In genomic region chr19:58388851-58389447, GRCm38 (mm10) we compare ENCODE assay signal across 20 mouse cellular contexts.
DNase-seq lines count a peak whose midpoint lies in the region; ATAC-seq and TF ChIP-seq lines count a peak whose summit lies in the region.
"Had no signal": no experiment of that assay in that cellular context is flagged by ENCODE, and none has a peak within 500 bp of the region (broad histone marks: within the 10 kb centered on the region; RNA-seq: fewer than 3 reads in every experiment).

No protein-coding gene starts in this region.

- peak overlapping the region; percentile 46; the same call in 1 of the 2 replicates for H3K27ac ChIP-seq in forebrain, embryonic 11.5 days (ENCODE audit: low read depth, low read length)
- H3K27ac ChIP-seq in forebrain, postnatal 0 days (ENCODE audit: low read depth, low read length) = no peak overlapping the region
- peak overlapping the region; percentile 29 for H3K27ac ChIP-seq in kidney, embryonic 16.5 days (ENCODE audit: low read length)
- H3K27ac ChIP-seq in kidney, adult 2 months (ENCODE audit: insufficient read depth, low read depth, low read length) = no peak overlapping the region
- peak overlapping the region; percentile 37; the same call in 1 of the 2 replicates for H3K27ac ChIP-seq in bone marrow, adult 2 months (ENCODE audit: control insufficient read depth, insufficient read depth, low read depth, low read length, poor library complexity)
- no peak overlapping the region for H3K27ac ChIP-seq in forebrain, embryonic 14.5 days (ENCODE audit: low read depth, low read length)
- H3K27ac ChIP-seq: embryonic facial prominence, embryonic 13.5 days; intestine, embryonic 15.5 days; limb, embryonic 12.5 days; liver, embryonic 12.5 days had no signal

- H3K9ac ChIP-seq in forebrain, embryonic 11.5 days (ENCODE audit: low read length) = no peak overlapping the region
- H3K9ac ChIP-seq in forebrain, postnatal 0 days = no peak overlapping the region
- H3K9ac ChIP-seq in kidney, embryonic 16.5 days (replicated peaks; ENCODE audit: low read length) = no peak overlapping the region
- no peak overlapping the region for H3K9ac ChIP-seq in forebrain, embryonic 14.5 days (ENCODE audit: low read length)
- H3K9ac ChIP-seq: embryonic facial prominence, embryonic 13.5 days; intestine, embryonic 15.5 days; limb, embryonic 12.5 days; liver, embryonic 12.5 days had no signal

- no peaks in the 10 kb centered on the region for H3K9me3 ChIP-seq in forebrain, embryonic 11.5 days (ENCODE audit: control insufficient read depth, low read length)
- H3K9me3 ChIP-seq in forebrain, postnatal 0 days (ENCODE audit: low read length) = no peaks in the 10 kb centered on the region
- no peaks in the 10 kb centered on the region for H3K9me3 ChIP-seq in kidney, embryonic 16.5 days (ENCODE audit: low read length)
- no peaks in the 10 kb centered on the region for H3K9me3 ChIP-seq in forebrain, embryonic 14.5 days (replicated peaks; ENCODE audit: control insufficient read depth, low read length)
- H3K9me3 ChIP-seq: embryonic facial prominence, embryonic 13.5 days; intestine, embryonic 15.5 days; limb, embryonic 12.5 days; liver, embryonic 12.5 days had no signal

- no peaks in the 10 kb centered on the region for H3K27me3 ChIP-seq in forebrain, embryonic 11.5 days (ENCODE audit: control insufficient read depth, insufficient read depth, low read length)
- no peaks in the 10 kb centered on the region for H3K27me3 ChIP-seq in forebrain, postnatal 0 days (ENCODE audit: insufficient read depth, low read length)
- H3K27me3 ChIP-seq in kidney, embryonic 16.5 days (ENCODE audit: insufficient read depth, low read length) = no peaks in the 10 kb centered on the region
- H3K27me3 ChIP-seq in kidney, adult 2 months (replicated peaks; ENCODE audit: control insufficient read depth, insufficient read depth, low read length) = no peaks in the 10 kb centered on the region
- no peaks in the 10 kb centered on the region for H3K27me3 ChIP-seq in forebrain, embryonic 14.5 days (replicated peaks; ENCODE audit: control insufficient read depth, insufficient read depth, low read length)
- H3K27me3 ChIP-seq: CH12.LX; embryonic facial prominence, embryonic 13.5 days; intestine, embryonic 15.5 days; limb, embryonic 12.5 days; liver, embryonic 12.5 days had no signal

- TF ChIP-seq POLR2A in kidney, adult 2 months (IDR thresholded peaks at IDR 0.05; ENCODE audit: low read depth, low read length) = no peak
- TF ChIP-seq POLR2A in bone marrow, adult 2 months (IDR thresholded peaks at IDR 0.05; ENCODE audit: borderline replicate concordance, control insufficient read depth, low read depth, low read length) = no peak

- no peak for TF ChIP-seq CTCF in forebrain, postnatal 0 days (IDR thresholded peaks at IDR 0.05; ENCODE audit: low read depth)
- no peak for TF ChIP-seq CTCF in kidney, adult 2 months (conservative IDR thresholded peaks at IDR 0.05; ENCODE audit: insufficient read depth, insufficient read length, low read depth, low read length)
- TF ChIP-seq CTCF in bone marrow, adult 2 months (IDR thresholded peaks at IDR 0.05; ENCODE audit: control insufficient read depth, insufficient read depth, low read length) = no peak

- H3K4me1 ChIP-seq in forebrain, embryonic 11.5 days (replicated peaks; ENCODE audit: control insufficient read depth, insufficient read depth, low read length) = 0 out of 2 replicates have a peak, but pooled peaks cover 2% of the 10 kb centered on the region
- H3K4me1 ChIP-seq in forebrain, postnatal 0 days (ENCODE audit: insufficient read depth) = no peaks in the 10 kb centered on the region
- peaks cover 19% of the 10 kb centered on the region for H3K4me1 ChIP-seq in kidney, embryonic 16.5 days (ENCODE audit: insufficient read depth, low read length)
- H3K4me1 ChIP-seq in kidney, adult 2 months (ENCODE audit: control insufficient read depth, insufficient read depth, low read length) = peaks cover 3% of the 10 kb centered on the region; the same call in 1 of the 2 replicates
- H3K4me1 ChIP-seq in bone marrow, adult 2 months (ENCODE audit: control insufficient read depth, insufficient read depth, low read length) = peaks cover 2% of the 10 kb centered on the region
- no peaks in the 10 kb centered on the region for H3K4me1 ChIP-seq in forebrain, embryonic 14.5 days (ENCODE audit: control insufficient read depth, insufficient read depth, low read length)
- H3K4me1 ChIP-seq: embryonic facial prominence, embryonic 13.5 days; intestine, embryonic 15.5 days; limb, embryonic 12.5 days; liver, embryonic 12.5 days had no signal

- no peak overlapping the region for H3K4me3 ChIP-seq in forebrain, embryonic 11.5 days (ENCODE audit: low read depth, low read length)
- no peak overlapping the region for H3K4me3 ChIP-seq in forebrain, postnatal 0 days (ENCODE audit: low read depth, low read length)
- no peak overlapping the region for H3K4me3 ChIP-seq in kidney, embryonic 16.5 days (ENCODE audit: low read length)
- H3K4me3 ChIP-seq in kidney, adult 2 months (ENCODE audit: insufficient read depth, low read depth, low read length) = no peak overlapping the region
- no peak overlapping the region for H3K4me3 ChIP-seq in bone marrow, adult 2 months (replicated peaks; ENCODE audit: control insufficient read depth, low read depth, low read length)
- H3K4me3 ChIP-seq in forebrain, embryonic 14.5 days (ENCODE audit: low read depth, low read length) = no peak overlapping the region
- H3K4me3 ChIP-seq: embryonic facial prominence, embryonic 13.5 days; intestine, embryonic 15.5 days; limb, embryonic 12.5 days; liver, embryonic 12.5 days had no signal

- no peaks in the 10 kb centered on the region for H3K36me3 ChIP-seq in forebrain, embryonic 11.5 days (ENCODE audit: control insufficient read depth, insufficient read depth, low read length)
- no peaks in the 10 kb centered on the region for H3K36me3 ChIP-seq in forebrain, postnatal 0 days (ENCODE audit: insufficient read depth)
- no peaks in the 10 kb centered on the region for H3K36me3 ChIP-seq in kidney, embryonic 16.5 days (ENCODE audit: insufficient read depth, low read length)
- H3K36me3 ChIP-seq in kidney, adult 2 months (ENCODE audit: control insufficient read depth, insufficient read depth, low read length) = no peaks in the 10 kb centered on the region
- no peaks in the 10 kb centered on the region for H3K36me3 ChIP-seq in forebrain, embryonic 14.5 days (ENCODE audit: control insufficient read depth, insufficient read depth, low read length)
- H3K36me3 ChIP-seq: embryonic facial prominence, embryonic 13.5 days; intestine, embryonic 15.5 days; limb, embryonic 12.5 days; liver, embryonic 12.5 days had no signal

- DNase-seq in forebrain, embryonic 11.5 days (ENCODE audit: low spot score) = no peak
- no peak for DNase-seq in forebrain, postnatal 0 days
- no peak for DNase-seq in kidney, adult 2 months
- peak; percentile 36 for DNase-seq in forebrain, embryonic 14.5 days (ENCODE audit: low spot score)
- no peak for DNase-seq in right cerebral cortex, postnatal 36 days (ENCODE audit: low spot score in 2 of 2)
- no peak for DNase-seq in heart, postnatal 4 days
- DNase-seq: adrenal gland, postnatal 25 days; cerebellum, adult 9-10 months; gastrocnemius, postnatal 14 days; heart, adult 18-20 months; heart, postnatal 36 days; lung, adult 2 months; thymus, postnatal 14 days had no signal

- H3K4me2 ChIP-seq in forebrain, embryonic 11.5 days (ENCODE audit: low read depth, low read length, severe bottlenecking) = no peak overlapping the region
- no peak overlapping the region for H3K4me2 ChIP-seq in forebrain, postnatal 0 days (ENCODE audit: low read depth)
- no peak overlapping the region; the same call in 1 of the 2 replicates for H3K4me2 ChIP-seq in kidney, embryonic 16.5 days (replicated peaks; ENCODE audit: low read depth, low read length)
- no peak overlapping the region for H3K4me2 ChIP-seq in forebrain, embryonic 14.5 days (ENCODE audit: low read length)
- H3K4me2 ChIP-seq: embryonic facial prominence, embryonic 13.5 days; intestine, embryonic 15.5 days; limb, embryonic 12.5 days; liver, embryonic 12.5 days had no signal

- 50% methylated on average over 18 of the region's 18 CpGs for WGBS in forebrain, embryonic 11.5 days
- 42% methylated on average over 18 of the region's 18 CpGs for WGBS in forebrain, postnatal 0 days
- 40% methylated on average over 18 of the region's 18 CpGs for WGBS in kidney, embryonic 16.5 days
- 61% methylated on average over 18 of the region's 18 CpGs for WGBS in kidney, adult 2 months
- 70% methylated on average over 18 of the region's 18 CpGs for WGBS in bone marrow, adult 2 months
- WGBS in forebrain, embryonic 14.5 days = 35% methylated on average over 18 of the region's 18 CpGs

- no peak for ATAC-seq in forebrain, embryonic 11.5 days (replicated peaks; ENCODE audit: low FRiP score)
- no peak for ATAC-seq in forebrain, postnatal 0 days
- ATAC-seq in kidney, embryonic 16.5 days (ENCODE audit: low FRiP score, low TSS enrichment) = peak; percentile 75
- ATAC-seq in forebrain, embryonic 14.5 days = no peak
- ATAC-seq: intestine, embryonic 15.5 days; liver, embryonic 12.5 days had no signal

Comparison
In these comparisons a context has a peak if more than half of its experiments do, and no peak if none do; other contexts are left out.
1. H3K27ac ChIP-seq: peak in forebrain, embryonic 11.5 days (single experiment), kidney, embryonic 16.5 days (single experiment) and bone marrow, adult 2 months (single experiment); none in forebrain, postnatal 0 days (single experiment), kidney, adult 2 months (single experiment) and forebrain, embryonic 14.5 days (single experiment).